Mouse (Mus musculus): ENCODE data around the gene Gm26657. TPM values are rescaled to one million over a fixed set of nuclear protein-coding genes. Genes with fewer than 3 reads are reported as not detected.

Gene Gm26657
- not detected in 2 replicates for polyA plus RNA-seq (2015; fragmentation: Nextera tagmentation; extraction: Ambion mirVana)

DNA sequence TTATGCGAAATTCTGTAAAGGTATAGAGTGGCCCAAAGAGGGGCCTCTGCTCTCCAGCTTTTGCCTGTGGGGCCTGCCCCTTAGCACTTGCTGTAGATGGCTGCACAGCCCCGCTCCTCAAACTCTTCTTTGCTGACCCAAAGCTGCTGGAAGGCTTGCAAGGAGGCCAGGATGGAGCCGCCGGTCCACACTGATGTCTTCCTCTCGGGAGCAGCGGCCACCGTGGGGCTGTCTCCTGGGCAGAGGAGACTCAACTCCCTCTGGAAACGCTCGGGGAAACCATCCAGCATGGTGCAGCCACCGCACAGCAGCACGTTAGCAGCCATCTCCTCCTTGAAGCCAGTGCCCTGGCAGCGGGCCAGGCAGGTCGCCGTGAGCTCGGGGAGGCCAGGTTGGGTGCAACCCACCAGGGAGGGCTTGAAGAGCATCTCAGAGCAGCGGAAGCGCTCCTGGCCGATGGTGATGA, at the start of gene Gm26657:
Gm26657 (plus strand) TSS at position 51 of the 466 bp plus-strand sequence.
- H3K9ac ChIP-seq = no peak within 1 kb of the TSS
- no peak within 1 kb of the TSS for H3K27ac ChIP-seq
- 83% methylated on average over 18 of the region's 18 CpGs for WGBS
- ATAC-seq (replicated peaks; ENCODE audit: insufficient number of reproducible peaks, insufficient read depth, low FRiP score, low read depth) = no peak
- no peaks in the 10 kb centered on the region for H3K4me1 ChIP-seq (replicated peaks)
- no peaks in the 10 kb centered on the region for H3K27me3 ChIP-seq
- H3K4me2 ChIP-seq = no peak within 1 kb of the TSS
- no peaks in the 10 kb centered on the region for H3K9me3 ChIP-seq (replicated peaks)
- H3K36me3 ChIP-seq = peaks cover 7% of the 10 kb centered on the region; the same call in 1 of the 2 replicates
- H3K4me3 ChIP-seq = no peak within 1 kb of the TSS

DNA sequence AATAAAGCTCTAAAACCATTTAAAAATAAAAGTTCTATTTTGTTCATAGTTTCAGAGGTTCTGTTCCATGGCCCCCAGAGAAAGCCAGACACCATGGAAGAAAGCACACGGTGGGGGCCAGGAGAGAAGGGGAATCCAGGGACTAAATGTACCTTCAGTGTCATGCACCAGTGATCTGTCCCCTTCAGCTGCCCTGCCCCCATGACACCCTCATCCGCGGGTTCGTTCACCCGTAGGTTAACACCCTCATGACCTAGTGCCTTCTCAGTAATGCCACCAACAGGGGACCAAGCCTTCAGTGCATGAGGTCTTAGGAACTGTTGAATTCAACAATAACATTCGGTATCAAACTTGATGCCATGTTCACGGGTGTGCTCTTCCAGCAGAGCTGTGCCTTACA, 43.5 kb upstream of the Gm26657 start:
- no peak overlapping the region for H3K4me2 ChIP-seq
- H3K27me3 ChIP-seq = no peaks in the 10 kb centered on the region
- no peak for ATAC-seq (replicated peaks; ENCODE audit: insufficient number of reproducible peaks, insufficient read depth, low FRiP score, low read depth)
- H3K9me3 ChIP-seq (replicated peaks) = no peaks in the 10 kb centered on the region
- H3K4me3 ChIP-seq = no peak overlapping the region
- H3K27ac ChIP-seq = no peak overlapping the region
- H3K9ac ChIP-seq = no peak overlapping the region
- 0 out of 2 replicates have a peak, but pooled peaks cover 2% of the 10 kb centered on the region for H3K4me1 ChIP-seq (replicated peaks)
- WGBS = 80% methylated on average over 7 of the region's 7 CpGs
- H3K36me3 ChIP-seq = no peaks in the 10 kb centered on the region

DNA sequence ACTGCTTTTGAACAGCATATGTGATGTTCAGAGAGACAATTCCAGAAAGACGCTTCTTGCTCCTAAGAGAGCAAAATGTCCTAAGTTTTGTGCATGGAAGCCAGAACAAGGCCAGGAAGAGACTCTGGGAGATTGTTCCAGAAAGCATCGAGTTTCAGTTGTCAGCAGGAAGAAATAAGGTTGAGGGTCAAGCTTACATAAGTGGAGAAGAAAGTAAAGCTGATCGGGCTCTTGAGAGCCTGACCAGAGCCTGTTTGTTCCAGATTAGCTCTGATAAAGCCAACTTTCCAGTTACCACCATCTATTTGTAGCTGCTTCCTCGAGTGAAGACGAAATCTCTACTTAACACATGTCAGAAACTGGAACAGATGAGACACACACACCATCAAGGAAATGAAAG, 41.2 kb upstream of the Gm26657 start:
- Histone ChIP-seq H3K27me3 (no peaks in the 10 kb centered on the region), H3K27ac (no peak overlapping the region), H3K9me3 (replicated peaks) (no peaks in the 10 kb centered on the region), H3K9ac (no peak overlapping the region), H3K4me1 (replicated peaks) (0 out of 2 replicates have a peak, but pooled peaks cover 2% of the 10 kb centered on the region), H3K36me3 (no peaks in the 10 kb centered on the region), H3K4me2 (no peak overlapping the region), H3K4me3 (no peak overlapping the region)
- no peak for ATAC-seq (replicated peaks; ENCODE audit: insufficient number of reproducible peaks, insufficient read depth, low FRiP score, low read depth)
- WGBS = 19% methylated on average over 5 of the region's 5 CpGs

GRCm38 (mm10) chr4:56702234-56702633, 37.6 kb upstream of the Gm26657 start:
- Histone ChIP-seq H3K27ac (no peak overlapping the region), H3K9ac (no peak overlapping the region), H3K9me3 (replicated peaks) (no peaks in the 10 kb centered on the region), H3K4me2 (no peak overlapping the region), H3K36me3 (no peaks in the 10 kb centered on the region), H3K4me1 (replicated peaks) (0 out of 2 replicates have a peak, but pooled peaks cover 2% of the 10 kb centered on the region), H3K4me3 (no peak overlapping the region), H3K27me3 (no peaks in the 10 kb centered on the region)
- whole genome bisulfite sequencing = 37% methylated on average over 10 of the region's 10 CpGs
- ATAC-seq (replicated peaks; ENCODE audit: insufficient number of reproducible peaks, insufficient read depth, low FRiP score, low read depth) = no peak

DNA sequence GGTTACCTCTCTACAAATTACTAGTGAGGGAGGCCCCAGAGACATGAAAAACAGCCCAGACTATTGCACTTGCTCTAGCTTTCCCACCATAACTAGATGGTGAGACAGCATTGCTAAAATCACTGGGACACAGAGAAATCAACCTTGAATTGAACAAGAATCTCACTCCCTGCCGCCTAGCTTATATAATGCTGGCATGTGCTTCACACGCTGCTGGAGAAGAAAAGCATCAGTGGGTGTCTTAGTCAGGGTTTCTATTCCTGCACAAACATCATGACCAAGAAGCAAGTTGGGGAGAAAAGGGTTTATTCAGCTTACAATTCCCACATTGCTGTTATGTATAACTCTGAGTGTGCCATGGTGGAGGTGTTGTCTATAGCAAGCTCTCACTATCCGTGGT, 26.7 kb upstream of the Gm26657 start:
- H3K4me2 ChIP-seq = no peak overlapping the region
- H3K4me3 ChIP-seq = no peak overlapping the region
- no peaks in the 10 kb centered on the region for H3K27me3 ChIP-seq
- no peaks in the 10 kb centered on the region for H3K9me3 ChIP-seq (replicated peaks)
- no peak overlapping the region for H3K27ac ChIP-seq
- H3K36me3 ChIP-seq = no peaks in the 10 kb centered on the region
- H3K4me1 ChIP-seq (replicated peaks) = peaks cover 11% of the 10 kb centered on the region
- no peak for ATAC-seq (replicated peaks; ENCODE audit: insufficient number of reproducible peaks, insufficient read depth, low FRiP score, low read depth)
- WGBS = 90% methylated on average over 3 of the region's 3 CpGs
- no peak overlapping the region for H3K9ac ChIP-seq

DNA sequence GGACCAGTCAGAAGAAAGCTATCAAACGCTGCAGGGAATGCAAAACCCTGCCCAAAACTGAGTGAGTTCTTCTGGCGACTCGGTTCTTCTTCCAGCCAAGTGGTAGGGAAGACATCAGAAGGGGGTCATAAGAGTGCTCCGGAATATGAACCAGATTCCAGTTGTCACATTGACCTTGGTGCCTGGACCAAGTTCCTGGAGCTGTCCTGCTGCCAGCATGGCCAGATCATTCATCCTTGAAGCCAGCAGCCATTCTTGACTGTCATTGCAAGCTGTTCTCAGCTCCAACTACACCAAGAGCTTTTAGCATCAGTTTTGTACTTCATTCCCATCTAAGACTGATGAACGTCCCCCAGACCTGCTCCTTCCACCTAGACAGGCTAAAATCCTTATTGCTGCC, 23.1 kb upstream of the Gm26657 start:
- ATAC-seq (replicated peaks; ENCODE audit: insufficient number of reproducible peaks, insufficient read depth, low FRiP score, low read depth) = no peak
- no peak overlapping the region for H3K4me2 ChIP-seq

GRCm38 (mm10) chr4:56717932-56718331, 21.9 kb upstream of the Gm26657 start:
- Histone ChIP-seq H3K4me2 (no peak overlapping the region), H3K4me3 (no peak overlapping the region), H3K9ac (no peak overlapping the region), H3K9me3 (replicated peaks) (no peaks in the 10 kb centered on the region), H3K4me1 (replicated peaks) (peaks cover 45% of the 10 kb centered on the region), H3K27ac (peak overlapping the region; percentile 86), H3K27me3 (no peaks in the 10 kb centered on the region), H3K36me3 (no peaks in the 10 kb centered on the region)
- no peak for ATAC-seq (replicated peaks; ENCODE audit: insufficient number of reproducible peaks, insufficient read depth, low FRiP score, low read depth)
- 87% methylated on average over 3 of the region's 3 CpGs for WGBS

More for the DNA sequence above, 23.1 kb upstream of the Gm26657 start:
- no peaks in the 10 kb centered on the region for H3K27me3 ChIP-seq
- no peak overlapping the region for H3K9ac ChIP-seq
- peaks cover 35% of the 10 kb centered on the region for H3K4me1 ChIP-seq (replicated peaks)
- no peaks in the 10 kb centered on the region for H3K36me3 ChIP-seq
- H3K4me3 ChIP-seq = no peak overlapping the region
- no peaks in the 10 kb centered on the region for H3K9me3 ChIP-seq (replicated peaks)
- 61% methylated on average over 5 of the region's 5 CpGs for WGBS
- no peak overlapping the region for H3K27ac ChIP-seq

- peak; percentile 56 for ATAC-seq (replicated peaks; ENCODE audit: insufficient number of reproducible peaks, insufficient read depth, low FRiP score, low read depth)
Observed at GRCm38 (mm10) chr4:56718573-56719442, 21.1 kb upstream of the Gm26657 start.

DNA sequence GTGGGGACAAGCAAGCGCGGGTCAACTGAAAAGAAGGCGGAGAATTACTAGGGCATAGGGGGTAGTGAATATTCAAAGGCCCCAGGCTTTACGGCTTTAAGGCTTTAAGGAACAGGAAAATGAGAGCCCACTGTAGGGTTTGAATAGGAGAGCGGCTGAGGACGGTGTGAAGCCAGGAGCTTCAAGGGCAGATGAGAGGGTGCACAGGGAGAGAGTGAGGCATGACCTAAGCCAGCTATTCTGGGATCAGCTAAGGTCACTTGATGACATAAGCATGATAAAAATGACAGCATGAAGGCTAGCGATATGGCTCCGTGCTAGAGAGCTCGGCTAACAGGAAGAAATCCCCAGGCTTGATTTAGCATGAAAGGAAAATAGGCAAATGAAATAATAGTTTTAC, 20.4 kb upstream of the Gm26657 start:
- peak; percentile 88 for ATAC-seq (replicated peaks; ENCODE audit: insufficient number of reproducible peaks, insufficient read depth, low FRiP score, low read depth)
- Histone ChIP-seq H3K4me1 (replicated peaks) (peaks cover 45% of the 10 kb centered on the region), H3K9me3 (replicated peaks) (no peaks in the 10 kb centered on the region), H3K27ac (peak overlapping the region; percentile 86), H3K9ac (no peak overlapping the region), H3K4me2 (peak overlapping the region; percentile 40), H3K4me3 (no peak overlapping the region), H3K36me3 (no peaks in the 10 kb centered on the region), H3K27me3 (no peaks in the 10 kb centered on the region)
- WGBS = 28% methylated on average over 9 of the region's 9 CpGs

More at GRCm38 (mm10) chr4:56718573-56719442, 21.1 kb upstream of the Gm26657 start:
- Histone ChIP-seq H3K4me1 (replicated peaks) (peaks cover 45% of the 10 kb centered on the region), H3K9me3 (replicated peaks) (no peaks in the 10 kb centered on the region), H3K27ac (peak overlapping the region; percentile 86), H3K4me2 (peak overlapping the region; percentile 40), H3K4me3 (no peak overlapping the region), H3K36me3 (no peaks in the 10 kb centered on the region), H3K27me3 (no peaks in the 10 kb centered on the region), H3K9ac (no peak overlapping the region)
- WGBS = 36% methylated on average over 12 of the region's 12 CpGs

DNA sequence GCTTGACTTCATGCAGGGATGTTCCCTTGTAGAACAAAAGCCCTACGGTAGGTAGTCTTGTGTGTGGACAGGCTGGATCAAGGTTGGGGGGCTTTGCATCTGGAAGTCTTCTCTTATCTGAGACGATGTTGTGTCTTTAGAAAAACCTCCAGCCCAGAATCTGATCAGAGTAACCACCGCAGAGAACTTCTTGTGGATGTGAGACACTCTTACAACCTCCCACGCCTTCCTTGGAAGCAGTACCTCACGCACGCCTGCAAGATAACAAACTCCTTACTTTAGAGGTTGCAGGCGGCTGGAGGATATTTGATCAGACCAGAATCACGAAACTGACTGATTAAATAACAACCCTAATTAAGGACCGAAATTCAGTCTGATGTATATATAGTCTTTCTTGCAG, 19.5 kb upstream of the Gm26657 start:
- H3K4me3 ChIP-seq = no peak overlapping the region
- H3K9me3 ChIP-seq (replicated peaks) = no peaks in the 10 kb centered on the region
- H3K27me3 ChIP-seq = no peaks in the 10 kb centered on the region
- H3K36me3 ChIP-seq = no peaks in the 10 kb centered on the region
- no peak overlapping the region for H3K4me2 ChIP-seq
- ATAC-seq (replicated peaks; ENCODE audit: insufficient number of reproducible peaks, insufficient read depth, low FRiP score, low read depth) = no peak
- H3K9ac ChIP-seq = no peak overlapping the region
- WGBS = 53% methylated on average over 9 of the region's 9 CpGs
- H3K27ac ChIP-seq = peak overlapping the region; percentile 86
- H3K4me1 ChIP-seq (replicated peaks) = peaks cover 45% of the 10 kb centered on the region

- H3K27ac ChIP-seq = no peak overlapping the region
- H3K4me2 ChIP-seq = no peak overlapping the region
- H3K4me3 ChIP-seq = no peak overlapping the region
- no peaks in the 10 kb centered on the region for H3K27me3 ChIP-seq
- no peak for ATAC-seq (replicated peaks; ENCODE audit: insufficient number of reproducible peaks, insufficient read depth, low FRiP score, low read depth)
- H3K36me3 ChIP-seq = no peaks in the 10 kb centered on the region
- 36% methylated on average over 3 of the region's 3 CpGs for WGBS
- H3K9me3 ChIP-seq (replicated peaks) = no peaks in the 10 kb centered on the region
- no peak overlapping the region for H3K9ac ChIP-seq
- H3K4me1 ChIP-seq (replicated peaks) = peaks cover 44% of the 10 kb centered on the region
Observed at GRCm38 (mm10) chr4:56721469-56721868, 18.4 kb upstream of the Gm26657 start.
